Mouse (Mus musculus): ENCODE data around the gene Sdhc.

DNA sequence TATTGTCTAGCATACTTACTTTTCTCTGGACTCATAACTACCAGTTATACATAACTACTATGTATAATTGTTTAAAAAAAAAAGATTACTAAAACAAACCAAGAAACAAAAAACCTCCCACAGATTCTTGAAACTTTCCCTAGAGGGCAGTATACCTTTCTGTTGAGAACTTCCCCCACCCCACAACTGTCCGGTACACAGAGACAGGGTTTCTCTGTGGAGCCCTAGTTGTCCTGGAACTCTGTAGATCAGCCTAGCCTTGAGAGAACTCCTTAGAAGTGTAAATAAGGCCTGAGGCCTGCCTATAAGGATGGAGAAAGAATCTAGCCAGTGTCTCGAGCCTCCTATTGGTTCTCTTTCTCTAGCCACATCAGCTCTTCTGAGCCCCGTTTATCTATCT, 13.9 kb upstream of the Sdhc start:
- peak; percentile 54 for TF ChIP-seq CTCF (IDR thresholded peaks at IDR 0.05; ENCODE audit: low read depth)
- no peak for TF ChIP-seq EP300 (IDR thresholded peaks at IDR 0.05; ENCODE audit: low read depth)

All from heart, postnatal 0 days (tissue).